Mouse (Mus musculus) myocyte (in vitro differentiated cells): Measurements from ENCODE around the gene Pole3.

Experiments used
- CEBPB ChIP-seq: IDR thresholded peaks from 2 replicates; pipeline ENCODE4 v1.6.1; 2011; ENCODE audit warnings: mild to moderate bottlenecking, moderate library complexity; ENCODE audit not compliant: poor library complexity, insufficient read depth, severe bottlenecking
- MYOD1 ChIP-seq, 3 experiments: IDR thresholded peaks; one replicate each; pipeline ENCODE4 v1.6.1; 2011; ENCODE audit warnings: control low read depth in 2 of 3, low read depth in 2 of 3, mild to moderate bottlenecking in 2 of 3, moderate library complexity in 1 of 3; ENCODE audit not compliant: insufficient read length in 2 of 3, control insufficient read depth in 1 of 3
- POLR2A ChIP-seq: IDR thresholded peaks from one replicate; pipeline ENCODE4 v1.6.1; 2011; ENCODE audit warnings: low read depth, mild to moderate bottlenecking, control low read depth, moderate library complexity; ENCODE audit not compliant: insufficient read length
- POLR2AphosphoS2 ChIP-seq: IDR thresholded peaks from one replicate; pipeline ENCODE4 v1.6.1; 2011; ENCODE audit warnings: low read depth, control low read depth; ENCODE audit not compliant: insufficient read length
- TCF12 ChIP-seq: IDR thresholded peaks from one replicate; pipeline ENCODE4 v1.6.1; 2011; ENCODE audit warnings: mild to moderate bottlenecking, control low read depth; ENCODE audit not compliant: poor library complexity, insufficient read depth, severe bottlenecking

- TF ChIP-seq MYOD1 (IDR thresholded peaks at IDR 0.05; ENCODE audit: control insufficient read depth in 1 of 3, insufficient read length in 2 of 3, low read depth in 2 of 3) = no peak
- no peak for TF ChIP-seq POLR2A
- TF ChIP-seq TCF12 = no peak
- no peak for TF ChIP-seq CEBPB
- no peak for TF ChIP-seq POLR2AphosphoS2
Measured at GRCm38 (mm10) chr4:62501534-62501933, 23.3 kb downstream of the Pole3 start.
